Mouse (Mus musculus) embryonic facial prominence, embryonic 10.5 days (tissue): Measurements from ENCODE around the gene S1pr5. TPM values are rescaled to one million over a fixed set of nuclear protein-coding genes. Genes with fewer than 3 reads are reported as not detected.
A peak's percentile ranks its signal among the peaks of the same experiment; 100 is the strongest.
"Not testable (repeated sequence)": the region's sequence is repeated elsewhere in the genome, so short reads cannot be mapped to it uniquely, and the experiment has no call there.

Experiments
- DNase-seq: peaks from one replicate; pipeline ENCODE4 v3.0.0-alpha.2; 2017; ENCODE audit warnings: low spot score
- H3K27ac ChIP-seq: fragments of 300-500 bp; sonication (generic); replicated peaks from 2 replicates; pipeline ENCODE4 v1.5.1; 2016; ENCODE audit warnings: mild to moderate bottlenecking
- H3K27me3 ChIP-seq: fragments of 300-500 bp; sonication (generic); replicated peaks from 2 replicates; pipeline ENCODE4 v1.6.1; 2016; ENCODE audit warnings: low read depth, mild to moderate bottlenecking; ENCODE audit not compliant: poor library complexity, severe bottlenecking
- H3K36me3 ChIP-seq: fragments of 300-500 bp; sonication (generic); replicated peaks from 2 replicates; pipeline ENCODE4 v1.6.1; 2016; ENCODE audit warnings: mild to moderate bottlenecking, moderate library complexity
- H3K4me1 ChIP-seq: fragments of 300-500 bp; sonication (generic); 2 replicates; pipeline ENCODE4 v1.6.1; 2016
- H3K4me3 ChIP-seq: fragments of 300-500 bp; sonication (generic); 2 replicates; pipeline ENCODE4 v1.5.1; 2016; ENCODE audit warnings: mild to moderate bottlenecking, moderate library complexity
- H3K9me3 ChIP-seq: fragments of 300-500 bp; sonication (generic); 2 replicates; pipeline ENCODE4 v1.6.1; 2016; ENCODE audit warnings: mild to moderate bottlenecking
- WGBS: fragments of 180-500 bp; shearing (Covaris S2); methylation state at CpG from one replicate; pipeline ENCODE4 v1.1.7; 2016; 5-methylcytosine and 5-hydroxymethylcytosine counted together
- polyA plus RNA-seq: library from polyadenylated mRNA; unstranded; fragments of >200 nt; fragmentation: Nextera tagmentation; extraction: Ambion mirVana; gene quantifications from 2 replicates; pipeline ENCODE4 v1.2.1, GENCODE M21; 2016

The S1pr5 gene
- polyA plus RNA-seq, 1 experiment from 2014 or later: 0.22 TPM

DNA sequence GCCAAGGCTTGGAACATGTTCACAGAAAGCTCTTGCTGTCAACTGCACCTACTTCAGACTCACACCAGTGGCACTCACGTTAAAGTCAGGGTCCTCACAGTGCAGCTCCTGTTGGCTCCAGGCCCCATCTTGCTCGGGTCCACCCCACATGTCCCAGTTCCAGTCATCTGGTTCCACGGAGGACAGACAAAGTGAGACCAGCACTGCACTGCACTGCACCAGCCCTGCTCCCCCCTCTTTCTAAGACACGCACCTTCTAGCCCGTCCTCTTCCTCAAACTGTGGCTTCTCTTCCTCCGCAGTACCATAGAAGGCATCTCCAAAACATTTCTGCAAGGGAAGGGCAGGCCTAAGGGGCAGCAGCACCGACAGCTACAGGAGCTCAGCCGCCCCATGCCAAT lies 28.1 kb upstream of the S1pr5 start:
- H3K4me1 ChIP-seq: no peaks in the 10 kb centered on the region
- H3K4me3 ChIP-seq: no peak overlapping the region
- DNase-seq: no peak
- H3K36me3 ChIP-seq: peaks cover 100% of the 10 kb centered on the region
- no peaks in the 10 kb centered on the region for H3K9me3 ChIP-seq
- WGBS: 90% methylated on average over 8 of the region's 8 CpGs
- H3K27me3 ChIP-seq: no peaks in the 10 kb centered on the region
- no peak overlapping the region for H3K27ac ChIP-seq

DNA sequence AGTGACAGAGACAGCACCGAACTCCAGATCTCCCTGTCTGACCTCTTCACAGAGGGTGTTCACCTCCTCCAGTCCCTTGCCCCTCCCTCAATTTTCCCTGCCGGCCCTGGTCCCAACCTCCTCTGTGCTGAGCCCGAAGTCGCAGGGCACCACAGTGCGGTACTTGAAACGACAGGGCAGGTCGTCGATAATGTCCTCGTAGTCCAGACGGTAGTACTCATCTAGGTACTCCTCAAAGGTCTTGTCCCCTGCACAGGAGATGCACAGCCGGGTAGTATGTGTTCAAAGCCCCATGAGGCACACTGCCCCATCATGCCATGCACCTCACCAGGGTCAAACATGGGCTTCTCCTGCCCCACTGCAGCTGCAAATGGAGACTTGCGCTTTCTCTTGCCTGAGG lies 27.5 kb upstream of the S1pr5 start:
- no peak for DNase-seq
- Histone ChIP-seq H3K27ac (no peak overlapping the region), H3K4me1 (no peaks in the 10 kb centered on the region), H3K9me3 (no peaks in the 10 kb centered on the region), H3K4me3 (no peak overlapping the region), H3K36me3 (peaks cover 100% of the 10 kb centered on the region), H3K27me3 (no peaks in the 10 kb centered on the region)
- 89% methylated on average over 12 of the region's 12 CpGs for WGBS

DNA sequence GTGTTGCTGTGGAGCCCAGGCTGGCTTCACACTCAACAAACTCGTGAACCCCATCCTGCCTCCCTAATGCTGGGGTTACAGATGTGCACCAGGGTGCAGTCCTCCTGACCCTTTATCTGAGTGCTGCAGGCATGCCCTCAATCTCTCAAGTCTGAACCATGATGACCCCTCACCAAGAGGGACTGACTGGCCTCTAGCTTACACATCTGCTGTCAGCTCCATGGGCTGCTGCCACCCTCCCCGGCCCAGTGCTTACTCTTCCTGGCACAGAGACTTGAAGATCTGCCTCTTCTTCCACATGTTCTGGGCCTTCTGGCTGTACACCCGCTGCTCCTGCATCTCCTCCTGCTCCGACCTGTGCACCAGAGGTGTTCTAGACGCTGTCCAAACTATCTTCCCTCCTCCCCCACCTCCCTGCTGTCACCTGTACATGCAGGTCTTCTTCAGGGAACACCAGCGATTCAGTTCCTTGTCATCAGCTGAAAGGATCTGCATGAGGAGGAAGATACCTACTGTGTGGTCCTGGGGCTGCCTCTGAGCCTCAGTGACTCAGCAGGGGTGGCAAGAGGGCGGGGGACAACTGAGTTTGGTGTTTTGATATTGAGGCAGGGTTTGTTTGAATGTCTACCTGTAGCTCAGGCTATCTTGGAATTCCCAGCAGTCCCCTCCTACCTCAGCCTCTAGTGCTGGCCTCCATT lies 26.9 kb upstream of the S1pr5 start:
- Histone ChIP-seq H3K4me1 (no peaks in the 10 kb centered on the region), H3K9me3 (no peaks in the 10 kb centered on the region), H3K4me3 (no peak overlapping the region), H3K27me3 (no peaks in the 10 kb centered on the region), H3K27ac (no peak overlapping the region), H3K36me3 (peaks cover 100% of the 10 kb centered on the region)
- 89% methylated on average over 7 of the region's 7 CpGs for WGBS
- no peak for DNase-seq

DNA sequence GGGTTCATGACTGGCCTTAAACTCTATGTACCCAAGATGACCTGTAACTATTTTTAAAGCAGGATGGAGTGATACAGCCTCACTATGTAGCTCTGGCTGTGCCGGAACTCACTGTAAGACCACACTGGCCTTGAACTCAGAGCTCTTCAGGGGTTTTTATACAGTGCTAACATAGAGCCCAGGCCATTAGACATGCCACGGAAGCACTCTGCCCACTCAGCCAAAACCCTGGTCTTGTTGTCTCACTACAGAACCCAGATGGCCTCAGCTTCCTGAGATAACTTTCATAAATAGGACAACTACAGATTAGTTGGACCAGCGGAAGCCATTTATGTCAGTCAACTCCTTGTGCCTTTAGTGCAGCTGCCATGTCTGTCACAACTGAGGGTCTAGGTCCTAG lies 26.1 kb upstream of the S1pr5 start:
- H3K4me1 ChIP-seq: no peaks in the 10 kb centered on the region
- no peak overlapping the region for H3K27ac ChIP-seq
- DNase-seq: no peak
- H3K9me3 ChIP-seq: no peaks in the 10 kb centered on the region
- peaks cover 99% of the 10 kb centered on the region for H3K36me3 ChIP-seq
- 96% methylated on average over 3 of the region's 3 CpGs for WGBS
- no peak overlapping the region for H3K4me3 ChIP-seq
- no peaks in the 10 kb centered on the region for H3K27me3 ChIP-seq

DNA sequence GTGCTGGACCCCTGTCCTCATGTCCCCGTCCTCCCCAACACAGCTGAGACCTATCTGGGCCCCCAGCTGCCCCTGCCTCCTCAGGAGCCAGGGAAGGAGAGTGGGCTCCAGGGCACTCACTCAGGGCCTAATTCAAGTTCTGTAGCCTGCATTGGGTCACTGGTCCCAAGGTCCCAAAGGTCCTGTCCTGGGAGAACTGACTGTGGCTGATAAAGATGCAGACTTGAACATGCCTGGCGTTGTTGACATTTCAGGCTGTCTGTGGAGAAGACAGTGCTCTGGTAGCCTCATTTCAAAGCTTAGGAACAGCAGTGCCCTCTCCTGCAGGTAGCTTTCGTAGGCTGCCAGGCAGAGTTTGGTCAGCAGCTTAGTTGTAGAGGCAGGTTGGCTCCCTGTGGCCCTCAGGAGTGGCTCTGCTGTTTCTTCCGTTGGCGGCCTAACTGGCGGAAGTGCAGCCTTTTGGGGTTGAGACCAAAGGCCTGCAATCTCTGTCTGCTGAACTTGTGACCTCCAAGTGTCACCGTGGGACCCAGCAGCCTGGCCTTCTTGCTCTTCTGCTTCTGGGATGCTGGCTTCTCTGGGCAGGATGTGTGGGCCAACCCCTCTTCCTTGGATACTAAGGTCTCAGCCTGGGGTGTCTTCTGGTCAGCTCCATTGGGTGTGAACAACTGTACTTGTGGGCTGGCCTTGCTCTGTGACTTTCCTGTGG lies 25.4 kb upstream of the S1pr5 start:
- peaks cover 99% of the 10 kb centered on the region for H3K36me3 ChIP-seq
- WGBS: 84% methylated on average over 7 of the region's 7 CpGs

DNA sequence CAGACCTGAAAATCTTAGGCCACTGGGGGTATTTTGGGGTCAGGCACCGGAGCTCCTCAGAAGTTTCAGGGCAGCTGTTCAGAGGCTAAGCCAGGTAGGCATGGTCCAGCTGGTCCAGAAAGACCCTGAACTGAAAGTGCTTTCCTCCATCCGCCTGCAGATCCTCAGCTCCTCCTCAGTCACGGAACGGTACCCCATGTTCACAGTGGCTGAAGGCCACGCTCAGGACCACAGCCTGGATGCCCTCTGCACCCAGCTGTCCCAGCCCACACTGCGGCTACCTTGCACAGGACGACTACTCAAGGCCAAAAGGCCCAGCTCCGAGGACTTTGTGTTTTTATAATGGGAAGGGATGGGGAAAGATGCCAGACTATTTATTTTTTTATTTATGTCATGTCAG lies 24.9 kb upstream of the S1pr5 start:
- H3K27ac ChIP-seq: no peak overlapping the region
- no peaks in the 10 kb centered on the region for H3K9me3 ChIP-seq
- peaks cover 99% of the 10 kb centered on the region for H3K36me3 ChIP-seq
- no peaks in the 10 kb centered on the region for H3K4me1 ChIP-seq
- H3K27me3 ChIP-seq: no peaks in the 10 kb centered on the region
- 90% methylated on average over 8 of the region's 8 CpGs for WGBS
- H3K4me3 ChIP-seq: no peak overlapping the region
- DNase-seq: no peak

More for the DNA sequence above, 25.4 kb upstream of the S1pr5 start:
- no peak overlapping the region for H3K4me3 ChIP-seq
- H3K4me1 ChIP-seq: no peaks in the 10 kb centered on the region
- H3K9me3 ChIP-seq: no peaks in the 10 kb centered on the region
- no peak overlapping the region for H3K27ac ChIP-seq
- H3K27me3 ChIP-seq: no peaks in the 10 kb centered on the region
- no peak for DNase-seq

DNA sequence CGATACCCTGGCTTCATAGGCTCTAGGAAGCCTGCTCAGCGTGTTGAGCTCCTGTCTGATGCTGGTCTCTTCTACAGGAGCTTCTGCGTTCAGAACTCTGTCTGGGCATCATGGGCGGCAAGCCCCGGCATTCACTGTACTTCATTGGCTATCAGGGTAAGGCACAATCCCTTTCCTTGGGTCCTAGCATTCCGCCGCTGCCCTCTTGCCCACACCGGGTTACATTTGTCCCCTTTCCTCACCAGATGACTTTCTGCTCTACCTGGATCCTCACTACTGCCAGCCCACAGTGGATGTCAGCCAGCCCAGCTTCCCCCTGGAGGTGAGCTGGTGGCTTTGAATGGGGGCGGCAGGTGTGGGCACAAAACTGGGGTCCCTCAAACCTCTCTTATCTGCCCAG lies 24.1 kb upstream of the S1pr5 start:
- 91% methylated on average over 9 of the region's 9 CpGs for WGBS
- no peak for DNase-seq
- H3K27ac ChIP-seq: no peak overlapping the region
- H3K4me3 ChIP-seq: no peak overlapping the region
- no peaks in the 10 kb centered on the region for H3K27me3 ChIP-seq
- H3K4me1 ChIP-seq: no peaks in the 10 kb centered on the region
- no peaks in the 10 kb centered on the region for H3K9me3 ChIP-seq
- peaks cover 98% of the 10 kb centered on the region for H3K36me3 ChIP-seq

DNA sequence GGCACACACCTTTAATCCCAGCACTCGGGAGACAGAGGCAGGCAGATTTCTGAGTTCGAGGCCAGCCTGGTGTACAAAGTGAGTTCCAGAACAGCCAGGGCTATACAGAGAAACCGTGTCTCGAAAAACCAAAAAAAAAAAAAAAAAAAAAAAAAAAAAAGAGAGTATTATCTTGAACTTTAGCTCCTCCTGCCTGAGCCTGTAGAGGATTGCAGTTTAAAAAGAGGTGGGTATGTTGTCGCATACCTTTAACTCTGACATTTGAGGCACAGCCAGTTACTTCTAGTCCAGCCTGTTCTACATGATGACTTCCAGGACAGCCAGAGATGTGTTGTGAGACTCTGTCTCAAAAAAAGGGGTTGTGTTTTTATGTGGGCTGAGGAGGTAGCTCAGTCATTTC lies 21.3 kb upstream of the S1pr5 start:
- DNase-seq, H3K4me3 ChIP-seq, H3K27ac ChIP-seq, H3K9me3 ChIP-seq, H3K27me3 ChIP-seq: not testable (repeated sequence)
- Histone ChIP-seq H3K36me3 (peaks cover 79% of the 10 kb centered on the region), H3K4me1 (peaks cover 18% of the 10 kb centered on the region)
- 89% methylated on average over 5 of the region's 5 CpGs for WGBS

DNA sequence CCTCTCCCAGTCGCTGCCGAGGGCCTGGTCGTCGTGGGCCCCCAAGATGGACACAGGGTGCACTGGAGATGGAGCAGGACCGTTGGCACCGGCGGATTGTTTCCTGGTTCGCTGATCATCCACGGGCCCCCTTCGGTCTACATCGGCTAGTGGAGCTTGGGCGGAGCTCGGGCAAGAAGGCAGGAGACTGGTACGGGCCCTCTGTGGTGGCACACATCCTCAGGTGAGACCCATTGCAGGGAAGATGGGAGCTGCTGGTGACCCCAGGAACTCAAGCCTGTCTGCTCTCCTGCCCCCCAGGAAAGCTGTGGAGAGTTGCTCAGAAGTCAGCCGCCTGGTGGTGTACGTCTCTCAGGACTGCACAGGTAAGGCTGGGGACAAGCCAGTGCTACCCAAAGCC lies 20.1 kb upstream of the S1pr5 start:
- no peak overlapping the region for H3K4me3 ChIP-seq
- peaks cover 66% of the 10 kb centered on the region for H3K36me3 ChIP-seq
- no peaks in the 10 kb centered on the region for H3K9me3 ChIP-seq
- H3K27me3 ChIP-seq: no peaks in the 10 kb centered on the region
- DNase-seq: no peak
- H3K27ac ChIP-seq: no peak overlapping the region
- peaks cover 23% of the 10 kb centered on the region for H3K4me1 ChIP-seq
- WGBS: 95% methylated on average over 16 of the region's 16 CpGs

DNA sequence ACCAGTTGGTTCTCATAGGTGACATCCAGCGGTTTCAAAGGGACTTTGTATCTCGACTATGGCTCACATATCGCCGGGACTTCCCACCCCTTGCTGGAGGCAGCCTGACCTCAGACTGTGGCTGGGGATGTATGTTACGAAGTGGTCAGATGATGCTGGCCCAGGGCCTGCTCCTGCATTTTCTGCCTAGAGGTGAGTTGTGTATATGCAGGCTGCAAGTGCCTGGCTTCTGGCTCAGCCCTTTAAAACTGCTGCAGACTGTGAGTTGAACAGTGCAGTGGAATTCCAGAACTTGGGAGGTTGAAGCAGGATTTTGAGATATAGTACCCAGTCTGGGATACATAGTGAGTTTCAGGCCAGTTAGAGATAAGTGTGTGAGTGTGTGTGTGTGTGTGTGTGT lies 18.6 kb upstream of the S1pr5 start:
- no peaks in the 10 kb centered on the region for H3K9me3 ChIP-seq
- H3K27ac ChIP-seq: no peak overlapping the region
- WGBS: 87% methylated on average over 5 of the region's 5 CpGs
- H3K36me3 ChIP-seq: peaks cover 52% of the 10 kb centered on the region
- no peaks in the 10 kb centered on the region for H3K27me3 ChIP-seq
- peak overlapping the region; percentile 93; the same call in 1 of the 2 replicates for H3K4me3 ChIP-seq
- H3K4me1 ChIP-seq: peaks cover 23% of the 10 kb centered on the region
- DNase-seq: no peak

DNA sequence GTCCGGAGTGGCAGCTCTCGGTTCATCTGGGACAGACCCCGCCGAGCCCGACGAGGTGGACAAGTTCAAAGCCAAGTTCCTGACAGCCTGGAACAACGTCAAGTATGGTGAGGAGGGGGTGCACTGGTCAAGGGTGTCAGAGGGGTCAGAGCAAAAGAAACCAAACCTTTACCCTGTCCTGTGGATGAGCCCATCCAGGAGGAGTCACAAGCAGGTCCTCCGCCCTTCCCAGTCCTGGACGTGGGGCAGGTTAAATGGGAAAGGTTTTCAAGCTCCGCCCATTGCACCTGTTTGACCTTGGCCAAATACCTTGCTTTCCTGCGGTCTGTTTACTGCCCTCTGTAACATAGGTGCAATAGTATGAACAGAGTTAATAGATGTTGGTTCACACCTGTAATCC lies 17.4 kb upstream of the S1pr5 start:
- Histone ChIP-seq H3K4me1 (peaks cover 25% of the 10 kb centered on the region), H3K9me3 (no peaks in the 10 kb centered on the region), H3K4me3 (peak overlapping the region; percentile 93), H3K27ac (peak overlapping the region; percentile 92), H3K27me3 (no peaks in the 10 kb centered on the region), H3K36me3 (peaks cover 39% of the 10 kb centered on the region)
- no peak for DNase-seq
- WGBS: 6% methylated on average over 11 of the region's 11 CpGs

DNA sequence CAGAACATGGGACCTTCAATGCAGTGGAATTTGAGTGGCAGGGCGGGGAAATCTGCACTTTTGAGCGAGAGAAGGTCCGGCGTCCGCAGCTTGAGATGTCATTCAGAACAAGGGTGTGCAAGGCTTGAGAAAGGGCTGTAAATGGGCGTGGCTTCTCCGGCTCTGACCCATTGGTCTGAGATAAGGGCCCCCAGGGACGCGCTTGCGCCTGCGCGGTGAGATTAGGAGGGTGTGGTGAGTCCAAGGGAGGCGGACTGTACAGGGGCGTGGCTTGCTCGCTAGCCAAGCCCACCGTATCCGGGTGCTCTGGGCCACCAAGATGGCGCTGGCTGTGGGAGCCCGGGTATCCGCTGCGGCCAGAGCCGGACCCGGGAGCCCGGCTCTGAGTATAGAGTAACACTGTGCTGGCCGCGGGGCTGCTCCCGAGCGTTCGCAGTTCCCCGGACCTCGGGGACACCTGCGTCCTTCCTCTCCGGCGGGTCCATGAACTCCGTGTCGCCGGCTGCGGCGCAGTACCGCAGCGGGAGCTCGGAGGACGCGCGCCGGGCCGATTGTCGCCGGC lies 16.8 kb upstream of the S1pr5 start, which contains the start of gene Atg4d:
Gene Atg4d, plus strand, starts transcription at position 294 of the 562 bp plus-strand sequence.
- no peaks in the 10 kb centered on the region for H3K9me3 ChIP-seq
- H3K36me3 ChIP-seq: peaks cover 34% of the 10 kb centered on the region
- WGBS: under 1% methylated on average over 49 of the region's 49 CpGs
- H3K27ac ChIP-seq: peak within 1 kb of the TSS; percentile 92
- H3K4me3 ChIP-seq: peak within 1 kb of the TSS; percentile 93
- H3K27me3 ChIP-seq: no peaks in the 10 kb centered on the region
- peaks cover 30% of the 10 kb centered on the region for H3K4me1 ChIP-seq
- DNase-seq: peak; percentile 100
